Mouse (Mus musculus) ES-E14 (cell line): ENCODE measurements at regions not wholly inside any gene's neighbourhood (a gene's known extent, or its start where the extent isn't known, plus 50 kb on each side); places are given as distances from the start of the nearest gene placed in this dataset.

Experiments
- HCFC1 ChIP-seq: IDR thresholded peaks from 2 replicates; pipeline ENCODE4 v1.6.1; 2012; ENCODE audit warnings: low read length, inconsistent platforms, borderline replicate concordance; ENCODE audit not compliant: insufficient read depth
- ZC3H11A ChIP-seq: IDR thresholded peaks from 2 replicates; pipeline ENCODE4 v1.6.1; 2012; ENCODE audit warnings: low read depth, mild to moderate bottlenecking, inconsistent platforms, low read length, borderline replicate concordance

- no peak for TF ChIP-seq ZC3H11A
- TF ChIP-seq HCFC1, result no peak
Observed at GRCm38 (mm10) chr7:133185931-133186601, 61.9 kb upstream of the Ctbp2 start.
